Mouse (Mus musculus) lung, embryonic 14.5 days (tissue): ENCODE measurements at regions not wholly inside any gene's neighbourhood (a gene's known extent, or its start where the extent isn't known, plus 50 kb on each side); places are given as distances from the start of the nearest gene placed in this dataset.
"Not testable (repeated sequence)": the region's sequence is repeated elsewhere in the genome, so short reads cannot be mapped to it uniquely, and the experiment has no call there.

Experiments
- ATAC-seq: fragments of 200-750 bp; cut with Nextera tagmentation; 2 replicates; pipeline ENCODE4 v1.8.0; 2017; ENCODE audit warnings: mild to moderate bottlenecking, moderate TSS enrichment, moderate library complexity; ENCODE audit not compliant: insufficient read depth
- DNase-seq: peaks from one replicate; pipeline ENCODE4 v3.0.0-alpha.2; 2015
- H3K27ac ChIP-seq: fragments of 300-500 bp; sonication (generic); 2 replicates; pipeline ENCODE4 v1.5.1; 2014; ENCODE audit warnings: low read depth, mild to moderate bottlenecking, moderate library complexity
- H3K27me3 ChIP-seq: fragments of 300-500 bp; sonication (generic); 2 replicates; pipeline ENCODE4 v1.6.1; 2014; ENCODE audit warnings: low read length, control low read depth; ENCODE audit not compliant: insufficient read depth
- H3K36me3 ChIP-seq: fragments of 300-500 bp; sonication (generic); 2 replicates; pipeline ENCODE4 v1.6.1; 2014; ENCODE audit warnings: control low read depth; ENCODE audit not compliant: insufficient read depth
- H3K4me1 ChIP-seq: fragments of 300-500 bp; sonication (generic); 2 replicates; pipeline ENCODE4 v1.6.1; 2014; ENCODE audit warnings: antibody characterized with exemption, control low read depth; ENCODE audit not compliant: insufficient read depth
- H3K4me2 ChIP-seq: fragments of 300-500 bp; sonication (generic); 2 replicates; pipeline ENCODE4 v1.6.1; 2014; ENCODE audit warnings: mild to moderate bottlenecking
- H3K4me3 ChIP-seq: fragments of 300-500 bp; sonication (generic); 2 replicates; pipeline ENCODE4 v1.5.1; 2014; ENCODE audit warnings: low read depth, low read length
- H3K9ac ChIP-seq: fragments of 300-500 bp; sonication (generic); 2 replicates; pipeline ENCODE4 v1.6.1; 2014
- H3K9me3 ChIP-seq: fragments of 300-500 bp; sonication (generic); 2 replicates; pipeline ENCODE4 v1.6.1; 2016; ENCODE audit warnings: low read depth, low read length, control low read depth
- CTCF ChIP-seq: IDR thresholded peaks from 2 replicates; pipeline ENCODE4 v1.5.1; 2016; ENCODE audit warnings: antibody characterized with exemption, low read depth
- WGBS: fragments of 180-500 bp; shearing (Covaris S2); extraction: QIAGEN DNeasy Blood & Tissue Kit; methylation state at CpG from one replicate; pipeline ENCODE4 v1.1.7; 2014; 5-methylcytosine and 5-hydroxymethylcytosine counted together

GRCm38 (mm10) chr3:39838377-39839145 is 692.5 kb upstream of the Intu start:
- ATAC-seq (no peak), DNase-seq (peak; percentile 60)
- Histone ChIP-seq H3K36me3 (no peaks in the 10 kb centered on the region), H3K27me3 (no peaks in the 10 kb centered on the region), H3K9me3 (no peaks in the 10 kb centered on the region), H3K4me1 (0 out of 2 replicates have a peak, but pooled peaks cover 3% of the 10 kb centered on the region), H3K4me3 (no peak overlapping the region), H3K27ac (no peak overlapping the region), H3K4me2 (no peak overlapping the region), H3K9ac (no peak overlapping the region)
- no peak for TF ChIP-seq CTCF
- 37% methylated on average over 6 of the region's 6 CpGs for WGBS

GRCm38 (mm10) chr3:39840946-39841345 is 690.1 kb upstream of the Intu start:
- 71% methylated on average over 5 of the region's 5 CpGs for WGBS
- Histone ChIP-seq H3K9ac (no peak overlapping the region), H3K4me1 (0 out of 2 replicates have a peak, but pooled peaks cover 3% of the 10 kb centered on the region), H3K27ac (no peak overlapping the region), H3K9me3 (no peaks in the 10 kb centered on the region), H3K4me3 (no peak overlapping the region), H3K36me3 (no peaks in the 10 kb centered on the region), H3K4me2 (no peak overlapping the region), H3K27me3 (no peaks in the 10 kb centered on the region)
- DNase-seq (no peak), ATAC-seq (no peak)
- no peak for TF ChIP-seq CTCF

GRCm38 (mm10) chr3:39845123-39845522 is 686.0 kb upstream of the Intu start:
- Histone ChIP-seq H3K27me3 (no peaks in the 10 kb centered on the region), H3K9ac (no peak overlapping the region), H3K4me1 (no peaks in the 10 kb centered on the region), H3K9me3 (no peaks in the 10 kb centered on the region), H3K27ac (no peak overlapping the region), H3K36me3 (no peaks in the 10 kb centered on the region), H3K4me2 (no peak overlapping the region), H3K4me3 (no peak overlapping the region)
- WGBS, result 77% methylated on average over 2 of the region's 2 CpGs
- DNase-seq (no peak), ATAC-seq (no peak)
- no peak for TF ChIP-seq CTCF

GRCm38 (mm10) chr3:39848829-39849228 is 682.3 kb upstream of the Intu start:
- no peak for TF ChIP-seq CTCF
- H3K4me1 ChIP-seq, result no peaks in the 10 kb centered on the region
- H3K27me3 ChIP-seq, result no peaks in the 10 kb centered on the region
- H3K9ac ChIP-seq, result no peak overlapping the region
- no peaks in the 10 kb centered on the region for H3K9me3 ChIP-seq
- H3K36me3 ChIP-seq, result no peaks in the 10 kb centered on the region
- DNase-seq (no peak), ATAC-seq (no peak)
- H3K4me2 ChIP-seq, result no peak overlapping the region
- H3K4me3 ChIP-seq, result no peak overlapping the region
- 83% methylated on average over 6 of the region's 6 CpGs for WGBS
- H3K27ac ChIP-seq, result no peak overlapping the region

- ATAC-seq (no peak), DNase-seq (no peak)
- Histone ChIP-seq H3K9me3 (no peaks in the 10 kb centered on the region), H3K4me1 (no peaks in the 10 kb centered on the region), H3K27me3 (no peaks in the 10 kb centered on the region), H3K9ac (no peak overlapping the region), H3K27ac (no peak overlapping the region), H3K4me3 (no peak overlapping the region), H3K36me3 (no peaks in the 10 kb centered on the region), H3K4me2 (no peak overlapping the region)
- TF ChIP-seq CTCF, result no peak
- 79% methylated on average over 8 of the region's 9 CpGs for WGBS
Observed at GRCm38 (mm10) chr3:39857214-39857839, 673.8 kb upstream of the Intu start.

GRCm38 (mm10) chr3:39876046-39876445 is 655.0 kb upstream of the Intu start:
- not testable (repeated sequence) for H3K27me3 ChIP-seq, DNase-seq, H3K27ac ChIP-seq, H3K9me3 ChIP-seq, H3K4me1 ChIP-seq, ATAC-seq, H3K4me3 ChIP-seq, H3K9ac ChIP-seq, H3K4me2 ChIP-seq, H3K36me3 ChIP-seq
- 75% methylated on average over 1 of the region's 1 CpGs for WGBS

DNA sequence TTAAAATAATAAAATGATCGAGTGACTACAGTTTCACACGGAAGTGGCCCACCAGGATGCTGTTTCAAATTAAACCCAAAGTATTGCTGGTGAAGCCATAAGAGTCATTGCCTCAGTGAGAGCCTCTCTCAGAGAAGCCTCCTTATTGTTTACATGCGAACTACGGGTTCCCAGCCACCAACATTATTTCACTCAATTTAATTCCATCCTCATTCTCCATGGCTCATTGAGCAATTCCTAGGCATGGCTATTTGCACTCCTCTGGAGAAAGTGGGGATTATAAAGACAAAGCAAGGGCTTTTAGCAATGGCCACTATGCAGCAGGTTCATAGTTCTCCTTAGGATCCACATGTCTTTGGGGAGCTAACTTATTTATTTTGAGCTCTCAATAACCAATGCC is 646.7 kb upstream of the Intu start:
- Histone ChIP-seq H3K4me1 (no peaks in the 10 kb centered on the region), H3K9ac (no peak overlapping the region), H3K4me2 (no peak overlapping the region), H3K27ac (no peak overlapping the region), H3K36me3 (no peaks in the 10 kb centered on the region), H3K4me3 (no peak overlapping the region), H3K9me3 (no peaks in the 10 kb centered on the region), H3K27me3 (no peaks in the 10 kb centered on the region)
- no peak for DNase-seq
- 83% methylated on average over 4 of the region's 4 CpGs for WGBS
- TF ChIP-seq CTCF, result no peak
- no peak for ATAC-seq
